Mouse (Mus musculus) myocyte (in vitro differentiated cells): ENCODE data around the gene Itpkb. TPM values are rescaled to one million over a fixed set of nuclear protein-coding genes. Genes with fewer than 3 reads are reported as not detected.
A peak's percentile ranks its signal among the peaks of the same experiment; 100 is the strongest.

Experiments used
- H3K27me3 ChIP-seq: one replicate; pipeline ENCODE4 v1.6.1; 2011; ENCODE audit not compliant: control insufficient read depth, insufficient read depth, insufficient read length
- H3K36me3 ChIP-seq: one replicate; pipeline ENCODE4 v1.6.1; 2011; ENCODE audit not compliant: control insufficient read depth, insufficient read depth
- H3K4me2 ChIP-seq: one replicate; pipeline ENCODE4 v1.6.1; 2011; ENCODE audit warnings: low read depth, control low read depth
- H3K4me3 ChIP-seq: one replicate; pipeline ENCODE4 v1.5.1; 2011; ENCODE audit warnings: mild to moderate bottlenecking, control low read depth, moderate library complexity
- H3K79me2 ChIP-seq: one replicate; pipeline ENCODE4 v1.6.1; 2011; ENCODE audit not compliant: control insufficient read depth, insufficient read depth
- H3ac ChIP-seq: one replicate; pipeline ENCODE4 v1.6.1; 2011; ENCODE audit not compliant: control insufficient read depth, insufficient read length
- CEBPB ChIP-seq: IDR thresholded peaks from 2 replicates; pipeline ENCODE4 v1.6.1; 2011; ENCODE audit warnings: mild to moderate bottlenecking, moderate library complexity; ENCODE audit not compliant: poor library complexity, insufficient read depth, severe bottlenecking
- E2F4 ChIP-seq: IDR thresholded peaks from one replicate; pipeline ENCODE4 v1.6.1; 2011; ENCODE audit warnings: mild to moderate bottlenecking, control low read depth, moderate library complexity; ENCODE audit not compliant: insufficient read depth
- MAX ChIP-seq: IDR thresholded peaks from one replicate; pipeline ENCODE4 v1.6.1; 2011; ENCODE audit warnings: low read depth, mild to moderate bottlenecking, control low read depth
- MYOD1 ChIP-seq, 3 experiments: IDR thresholded peaks; one replicate each; pipeline ENCODE4 v1.6.1; 2011; ENCODE audit warnings: control low read depth in 2 of 3, low read depth in 2 of 3, mild to moderate bottlenecking in 2 of 3, moderate library complexity in 1 of 3; ENCODE audit not compliant: insufficient read length in 2 of 3, control insufficient read depth in 1 of 3
- MYOG ChIP-seq, 3 experiments: IDR thresholded peaks; one replicate each; pipeline ENCODE4 v1.6.1; 2011; ENCODE audit warnings: control low read depth in 2 of 3, low read depth in 2 of 3, mild to moderate bottlenecking in 2 of 3; ENCODE audit not compliant: insufficient read length in 2 of 3, control insufficient read depth in 1 of 3, insufficient read depth in 1 of 3
- POLR2A ChIP-seq: IDR thresholded peaks from one replicate; pipeline ENCODE4 v1.6.1; 2011; ENCODE audit warnings: low read depth, mild to moderate bottlenecking, control low read depth, moderate library complexity; ENCODE audit not compliant: insufficient read length
- POLR2AphosphoS2 ChIP-seq: IDR thresholded peaks from one replicate; pipeline ENCODE4 v1.6.1; 2011; ENCODE audit warnings: low read depth, control low read depth; ENCODE audit not compliant: insufficient read length
- REST ChIP-seq: IDR thresholded peaks from one replicate; pipeline ENCODE4 v1.6.1; 2011; ENCODE audit warnings: mild to moderate bottlenecking, control low read depth, moderate library complexity; ENCODE audit not compliant: insufficient read depth, insufficient read length
- SRF ChIP-seq: IDR thresholded peaks from one replicate; pipeline ENCODE4 v1.6.1; 2011; ENCODE audit warnings: low read depth; ENCODE audit not compliant: control insufficient read depth, insufficient read length
- TCF12 ChIP-seq: IDR thresholded peaks from one replicate; pipeline ENCODE4 v1.6.1; 2011; ENCODE audit warnings: mild to moderate bottlenecking, control low read depth; ENCODE audit not compliant: poor library complexity, insufficient read depth, severe bottlenecking
- TCF3 ChIP-seq: IDR thresholded peaks from one replicate; pipeline ENCODE4 v1.6.1; 2011; ENCODE audit warnings: low read depth, control low read depth; ENCODE audit not compliant: insufficient read length
- USF1 ChIP-seq: IDR thresholded peaks from one replicate; pipeline ENCODE4 v1.6.1; 2011; ENCODE audit warnings: low read depth, mild to moderate bottlenecking, control low read depth, moderate library complexity
- polyA plus RNA-seq: library from polyadenylated mRNA; unstranded; fragments of >200 nt; fragmentation: generic; extraction: Trizol; gene quantifications from one replicate; pipeline ENCODE4 v1.2.1, GENCODE M21; 2012; ENCODE audit warnings: missing spikeins

The Itpkb gene
- polyA plus RNA-seq, 1 experiment, result 1.1 TPM

- Histone ChIP-seq H3ac (no peak overlapping the region), H3K4me3 (no peak overlapping the region), H3K4me2 (peak overlapping the region; percentile 8), H3K36me3 (no peaks in the 10 kb centered on the region), H3K27me3 (peaks cover 35% of the 10 kb centered on the region), H3K79me2 (no peaks in the 10 kb centered on the region)
- TF ChIP-seq E2F4 (no peak), CEBPB (no peak), MYOD1 (IDR thresholded peaks at IDR 0.05; ENCODE audit: control insufficient read depth in 1 of 3, insufficient read length in 2 of 3, low read depth in 2 of 3) (no peak), TCF12 (no peak), USF1 (no peak), MAX (no peak), SRF (no peak), POLR2A (no peak), REST (no peak), POLR2AphosphoS2 (no peak), TCF3 (no peak), MYOG (IDR thresholded peaks at IDR 0.05; ENCODE audit: control insufficient read depth in 1 of 3, insufficient read depth in 1 of 3, insufficient read length in 2 of 3, low read depth in 2 of 3) (no peak)
Measured at GRCm38 (mm10) chr1:180328794-180329665, 1.3 kb upstream of the Itpkb start.

- H3K79me2 ChIP-seq, result no peaks in the 10 kb centered on the region
- H3K27me3 ChIP-seq, result peaks cover 38% of the 10 kb centered on the region
- peak overlapping the region; percentile 4 for H3K4me2 ChIP-seq
- H3K36me3 ChIP-seq, result no peaks in the 10 kb centered on the region
- no peak overlapping the region for H3ac ChIP-seq
- TF ChIP-seq E2F4, result no peak
- no peak for TF ChIP-seq TCF3
- no peak for TF ChIP-seq TCF12
- no peak for TF ChIP-seq REST
- TF ChIP-seq POLR2AphosphoS2, result no peak
- no peak for TF ChIP-seq CEBPB
- no peak for TF ChIP-seq MYOD1 (IDR thresholded peaks at IDR 0.05; ENCODE audit: control insufficient read depth in 1 of 3, insufficient read length in 2 of 3, low read depth in 2 of 3)
- no peak for TF ChIP-seq MYOG (IDR thresholded peaks at IDR 0.05; ENCODE audit: control insufficient read depth in 1 of 3, insufficient read depth in 1 of 3, insufficient read length in 2 of 3, low read depth in 2 of 3)
- no peak for TF ChIP-seq MAX
- no peak for TF ChIP-seq USF1
- no peak for TF ChIP-seq SRF
- no peak for TF ChIP-seq POLR2A
- no peak overlapping the region for H3K4me3 ChIP-seq
Measured at GRCm38 (mm10) chr1:180329706-180330105, 579 bp upstream of the Itpkb start.

DNA sequence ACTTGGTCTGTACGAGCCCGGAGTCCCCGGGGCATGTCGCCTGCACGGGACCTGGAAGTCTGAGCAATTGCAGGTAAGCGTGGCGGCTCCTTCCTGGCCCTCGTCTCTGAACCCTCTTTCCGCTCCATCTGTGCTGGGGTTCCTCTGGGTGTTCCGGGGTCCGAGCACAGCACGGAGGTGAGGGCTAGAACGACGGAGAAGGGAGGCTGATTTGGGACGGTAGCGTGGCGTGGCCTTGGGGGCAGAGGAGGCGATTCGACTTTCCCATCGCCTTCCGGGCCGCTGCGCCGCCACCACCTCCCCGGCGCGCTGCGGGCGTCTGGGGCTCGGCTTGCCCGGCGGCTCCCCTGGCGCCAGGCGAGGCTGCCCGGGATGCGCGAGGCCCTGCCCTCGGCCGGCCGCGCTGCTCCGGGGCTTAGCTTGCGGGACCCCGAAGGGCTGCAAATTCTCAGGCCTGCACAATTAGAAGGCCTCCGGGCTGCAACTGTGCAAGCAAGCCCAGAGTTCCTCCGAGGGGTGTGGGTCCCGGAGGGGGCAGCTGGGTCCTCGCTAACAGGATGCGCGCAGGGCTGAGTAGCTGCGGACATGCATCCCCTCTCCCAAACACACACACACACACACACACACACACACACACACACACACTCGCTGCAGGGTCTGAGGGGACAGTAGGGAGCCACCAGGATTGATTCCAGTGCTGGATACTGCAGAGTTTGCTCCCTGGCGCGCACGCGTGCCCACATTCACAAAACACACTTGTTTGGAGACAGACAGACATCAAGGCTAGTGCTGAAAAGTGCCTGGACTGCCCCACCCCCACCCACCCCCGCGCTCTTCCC is 641 bp downstream of the Itpkb start:
- Histone ChIP-seq H3K27me3 (peaks cover 38% of the 10 kb centered on the region), H3K36me3 (no peaks in the 10 kb centered on the region), H3ac (no peak overlapping the region), H3K4me3 (peak overlapping the region; percentile 23), H3K79me2 (no peaks in the 10 kb centered on the region), H3K4me2 (peak overlapping the region; percentile 55)
- TF ChIP-seq POLR2AphosphoS2, result no peak
- TF ChIP-seq REST, result no peak
- no peak for TF ChIP-seq POLR2A
- TF ChIP-seq SRF, result no peak
- TF ChIP-seq MAX, result no peak
- TF ChIP-seq CEBPB, result no peak
- no peak for TF ChIP-seq E2F4
- no peak for TF ChIP-seq TCF12
- no peak for TF ChIP-seq MYOD1 (IDR thresholded peaks at IDR 0.05; ENCODE audit: control insufficient read depth in 1 of 3, insufficient read length in 2 of 3, low read depth in 2 of 3)
- TF ChIP-seq MYOG (IDR thresholded peaks at IDR 0.05; ENCODE audit: control insufficient read depth in 1 of 3, insufficient read depth in 1 of 3, insufficient read length in 2 of 3, low read depth in 2 of 3), result no peak
- no peak for TF ChIP-seq USF1
- no peak for TF ChIP-seq TCF3

DNA sequence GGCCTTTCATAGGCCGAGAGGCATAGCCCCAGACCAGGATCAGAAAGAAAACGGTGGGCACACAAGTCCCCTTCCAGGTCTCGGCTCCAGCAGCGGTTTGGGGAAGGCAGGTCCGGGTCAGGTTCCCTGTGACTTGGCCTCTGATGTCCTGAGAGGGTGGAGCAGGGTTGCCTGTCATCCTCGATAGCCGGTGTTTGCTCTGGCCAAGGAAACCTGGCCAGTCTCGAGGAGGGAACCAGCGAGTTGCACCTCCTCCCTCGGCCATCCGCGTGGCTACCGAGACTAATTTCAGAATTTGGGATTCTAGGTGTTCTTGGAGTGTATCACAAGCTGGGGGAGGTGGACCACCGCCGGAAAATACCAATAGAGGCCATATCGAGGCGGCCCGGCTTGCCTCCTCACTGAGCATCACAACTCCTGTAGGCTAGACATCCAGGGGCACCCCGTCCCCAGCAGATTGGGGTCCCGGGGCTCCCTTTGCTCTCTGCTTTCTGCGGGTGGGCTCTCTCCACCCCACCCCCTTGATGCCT is 1.3 kb downstream of the Itpkb start:
- no peaks in the 10 kb centered on the region for H3K36me3 ChIP-seq
- TF ChIP-seq TCF3, result no peak
- no peak for TF ChIP-seq REST
- no peak for TF ChIP-seq MAX
- TF ChIP-seq SRF, result no peak
- no peak for TF ChIP-seq POLR2A
- TF ChIP-seq POLR2AphosphoS2, result no peak
- TF ChIP-seq TCF12, result no peak
- TF ChIP-seq E2F4, result no peak
- TF ChIP-seq MYOD1 (IDR thresholded peaks at IDR 0.05; ENCODE audit: control insufficient read depth in 1 of 3, insufficient read length in 2 of 3, low read depth in 2 of 3), result no peak
- H3K27me3 ChIP-seq, result peaks cover 38% of the 10 kb centered on the region
- H3K4me2 ChIP-seq, result peak overlapping the region; percentile 55
- no peaks in the 10 kb centered on the region for H3K79me2 ChIP-seq
- H3K4me3 ChIP-seq, result peak overlapping the region; percentile 23
- H3ac ChIP-seq, result no peak overlapping the region
